Mouse (Mus musculus) B cell, adult 2 months (primary cell): Measurements from ENCODE around the gene Il10ra.

ENCODE experiments used
- DNase-seq, 2 experiments: peaks; one replicate each; pipeline ENCODE4 v3.0.0; 2022

Gene Il10ra

GRCm38 (mm10) chr9:45255967-45256366 lies 13.0 kb downstream of the Il10ra start:
- DNase-seq = no peak

- DNase-seq = no peak
Observed at GRCm38 (mm10) chr9:45255431-45255830, 13.5 kb downstream of the Il10ra start.

- no peak for DNase-seq
Observed at GRCm38 (mm10) chr9:45254605-45255004, 14.3 kb downstream of the Il10ra start.

- DNase-seq = no peak
Observed at GRCm38 (mm10) chr9:45254021-45254420, 14.9 kb downstream of the Il10ra start.

- DNase-seq = no peak
Observed at GRCm38 (mm10) chr9:45252395-45252794, 16.6 kb downstream of the Il10ra start.

- no peak for DNase-seq
Observed at GRCm38 (mm10) chr9:45251990-45252389, 17.0 kb downstream of the Il10ra start.

GRCm38 (mm10) chr9:45251281-45251680 lies 17.7 kb downstream of the Il10ra start:
- DNase-seq = no peak

GRCm38 (mm10) chr9:45250306-45250705 lies 18.6 kb downstream of the Il10ra start:
- DNase-seq = no peak

GRCm38 (mm10) chr9:45247536-45247935 lies 21.4 kb downstream of the Il10ra start:
- DNase-seq = peak; percentile 61 to 64

- peak; percentile 86 to 90 for DNase-seq
Observed at GRCm38 (mm10) chr9:45246060-45246459, 22.9 kb downstream of the Il10ra start.

GRCm38 (mm10) chr9:45245432-45245831 lies 23.5 kb downstream of the Il10ra start:
- no peak for DNase-seq

GRCm38 (mm10) chr9:45241397-45241796 lies 27.6 kb downstream of the Il10ra start:
- peak; percentile 62 to 71 for DNase-seq

GRCm38 (mm10) chr9:45236744-45237143 lies 32.2 kb downstream of the Il10ra start:
- DNase-seq = no peak

- DNase-seq = peak; percentile 48 to 51
Observed at GRCm38 (mm10) chr9:45235668-45236227, 33.2 kb downstream of the Il10ra start.

GRCm38 (mm10) chr9:45229359-45229758 lies 39.6 kb downstream of the Il10ra start:
- peak; percentile 45 to 53 for DNase-seq

- peak; percentile 98 for DNase-seq
Observed at GRCm38 (mm10) chr9:45221567-45221966, 47.4 kb downstream of the Il10ra start.

GRCm38 (mm10) chr9:45219644-45220043 lies 49.3 kb downstream of the Il10ra start:
- no peak for DNase-seq

- no peak for DNase-seq
Observed at GRCm38 (mm10) chr9:45215526-45216179, 53.3 kb downstream of the Il10ra start.

GRCm38 (mm10) chr9:45212001-45212400 lies 56.9 kb downstream of the Il10ra start:
- DNase-seq = no peak

GRCm38 (mm10) chr9:45207015-45207743 lies 61.8 kb downstream of the Il10ra start:
- no peak for DNase-seq

GRCm38 (mm10) chr9:45206121-45206520 lies 62.8 kb downstream of the Il10ra start:
- no peak for DNase-seq

- DNase-seq = no peak
Observed at GRCm38 (mm10) chr9:45205143-45205542, 63.8 kb downstream of the Il10ra start.
